Mouse (Mus musculus): Measurements from ENCODE around the gene Baz2b. TPM values are rescaled to one million over a fixed set of nuclear protein-coding genes. Genes with fewer than 3 reads are reported as not detected.

Gene Baz2b
- polyA plus RNA-seq (2012; rRNA removed), result 67.2 and 70.4 TPM in 2 replicates

GRCm38 (mm10) chr2:60209703-60210651 lies at the start of gene Baz2b, which contains the start of gene March7:
Gene Baz2b (minus strand): TSS chr2:60209839.
Gene March7 (plus strand): TSS chr2:60209887.

GRCm38 (mm10) chr2:59881831-59882741 lies 327.6 kb downstream of the Baz2b start, which contains the start of gene Wdsub1:
Gene Wdsub1 (minus strand): TSS chr2:59882591.

Other genes with a start within 250 kb of the Baz2b start
- 63.9 and 71.4 TPM in 2 replicates for gene March7, start within 50 bp of the Baz2b start, polyA plus RNA-seq (2012; rRNA removed)
- 6.1 and 11.5 TPM in 2 replicates for gene Cd302, start 74.6 kb upstream of the Baz2b start, polyA plus RNA-seq (2012; rRNA removed)
- 0.64 and 0.86 TPM in 2 replicates for gene Ly75, start 173.5 kb upstream of the Baz2b start, polyA plus RNA-seq (2012; rRNA removed)